8 mouse cellular contexts compared by ENCODE assay signal in the genomic region with DNA sequence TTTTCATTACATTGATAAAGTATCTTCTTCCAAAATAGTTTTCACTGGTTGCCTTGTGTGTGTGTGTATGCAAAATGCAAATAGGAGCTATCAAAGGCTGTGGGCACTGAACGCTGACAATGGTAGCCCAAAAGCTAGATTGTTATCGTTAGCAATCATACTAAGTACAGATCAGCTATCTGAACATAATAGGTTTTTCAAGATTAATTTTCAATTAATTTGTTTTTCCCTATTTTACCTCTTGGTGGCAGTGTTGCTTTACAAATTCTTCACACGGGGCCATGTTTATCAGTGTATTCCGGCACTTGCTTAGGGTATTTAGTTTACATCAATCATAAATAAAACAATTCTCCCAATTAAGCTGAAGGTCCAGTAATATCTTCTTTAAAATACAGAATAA. TPM values are rescaled to one million over a fixed set of nuclear protein-coding genes. Genes with fewer than 3 reads are reported as not detected.
DNase-seq lines count a peak whose midpoint lies in the region; ATAC-seq and TF ChIP-seq lines count a peak whose summit lies in the region.
"Had no signal": no experiment of that assay in that cellular context is flagged by ENCODE, and none has a peak within 500 bp of the region (broad histone marks: within the 10 kb centered on the region; RNA-seq: fewer than 3 reads in every experiment).

No protein-coding gene starts in this region.

- POLR2A ChIA-PET in Patski (lab: Charles Lee): no interaction called here

- no peaks in the 10 kb centered on the region for H3K9me3 ChIP-seq in forebrain, embryonic 13.5 days (replicated peaks)
- H3K9me3 ChIP-seq in kidney, embryonic 14.5 days (ENCODE audit: control insufficient read depth, low read length): no peaks in the 10 kb centered on the region
- H3K9me3 ChIP-seq: liver, embryonic 15.5 days had no signal

- no peak overlapping the region for H3K4me2 ChIP-seq in forebrain, embryonic 13.5 days
- no peak overlapping the region for H3K4me2 ChIP-seq in kidney, embryonic 14.5 days (replicated peaks; ENCODE audit: low read depth, low read length)
- H3K4me2 ChIP-seq: liver, embryonic 15.5 days had no signal

- ATAC-seq in Patski: no peak
- peak; percentile 65 for ATAC-seq in forebrain, embryonic 13.5 days
- no peak for ATAC-seq in kidney, embryonic 14.5 days (ENCODE audit: low FRiP score, low TSS enrichment)

- TF ChIP-seq CTCF in Patski (IDR thresholded peaks at IDR 0.05): peak; percentile 42

- H3K9ac ChIP-seq in forebrain, embryonic 13.5 days: no peak overlapping the region
- no peak overlapping the region for H3K9ac ChIP-seq in kidney, embryonic 14.5 days (ENCODE audit: low read depth, low read length)
- H3K9ac ChIP-seq: liver, embryonic 15.5 days had no signal

- DNase-seq in layer of hippocampus, adult 9-10 months (ENCODE audit: low spot score): peak; percentile 47
- no peak for DNase-seq in layer of hippocampus, adult 9-11 months
- no peak for DNase-seq in Patski (ENCODE audit: low read depth, low spot score)
- peak; percentile 19 for DNase-seq in naive thymus-derived CD4-positive, alpha-beta T cell, adult 2 months (ENCODE audit: low read depth)
- no peak for DNase-seq in right cerebral cortex, postnatal 14 days

- H3K36me3 ChIP-seq in forebrain, embryonic 13.5 days (ENCODE audit: poor library complexity, severe bottlenecking): no peaks in the 10 kb centered on the region
- H3K36me3 ChIP-seq in kidney, embryonic 14.5 days (ENCODE audit: control insufficient read depth, insufficient read depth, low read length): no peaks in the 10 kb centered on the region
- H3K36me3 ChIP-seq: liver, embryonic 15.5 days had no signal

- CTCF ChIA-PET in Patski (lab: Charles Lee): interaction anchor here (0.6 to 4.2 kb wide), 11 partner anchors 10 to 372 kb away, joined by 3 to 32 read pairs (median 6); no protein-coding TSS in a partner anchor

- H3K4me1 ChIP-seq in forebrain, embryonic 13.5 days: no peaks in the 10 kb centered on the region
- no peaks in the 10 kb centered on the region for H3K4me1 ChIP-seq in kidney, embryonic 14.5 days (ENCODE audit: control insufficient read depth, insufficient read depth, low read length)
- H3K4me1 ChIP-seq: liver, embryonic 15.5 days had no signal

- H3K4me3 ChIP-seq in forebrain, embryonic 13.5 days: no peak overlapping the region
- no peak overlapping the region for H3K4me3 ChIP-seq in kidney, embryonic 14.5 days (ENCODE audit: low read length)
- H3K4me3 ChIP-seq: liver, embryonic 15.5 days had no signal

- no peak overlapping the region for H3K27ac ChIP-seq in forebrain, embryonic 13.5 days
- no peak overlapping the region for H3K27ac ChIP-seq in kidney, embryonic 14.5 days (ENCODE audit: low read depth, low read length)
- H3K27ac ChIP-seq: liver, embryonic 15.5 days had no signal

- H3K27me3 ChIP-seq in Patski: peaks cover 68% of the 10 kb centered on the region
- H3K27me3 ChIP-seq in forebrain, embryonic 13.5 days: no peaks in the 10 kb centered on the region
- H3K27me3 ChIP-seq in kidney, embryonic 14.5 days (ENCODE audit: control insufficient read depth, insufficient read depth, low read length): no peaks in the 10 kb centered on the region
- H3K27me3 ChIP-seq: liver, embryonic 15.5 days had no signal

- in situ Hi-C loops in Patski (cut with MboI; ENCODE audit: low pct_unique_long_range_greater_than_20kb): loop anchor here (5.0 to 10.0 kb wide), 2 partner anchors 374 to 737 kb away; no protein-coding TSS in a partner anchor

- WGBS in forebrain, embryonic 13.5 days: 20% methylated on average over 4 of the region's 4 CpGs
- WGBS in kidney, embryonic 14.5 days: 26% methylated on average over 4 of the region's 4 CpGs

RNA-seq across cellular contexts. Expression of gene Ttn, which starts 11.7 kb away (rescaled TPM):
- polyA plus RNA-seq in Patski (2021): under 0.01 TPM
- 0.29 and 0.40 TPM in 2 replicates for polyA plus RNA-seq in forebrain, embryonic 13.5 days (2015; fragmentation: Nextera tagmentation; extraction: Ambion mirVana)
- 0.23 and 0.64 TPM in 2 replicates for polyA plus RNA-seq in kidney, embryonic 14.5 days (2014; fragmentation: Nextera tagmentation; extraction: Ambion mirVana)

Comparison
In these comparisons a context has a peak if more than half of its experiments do, and no peak if none do; other contexts are left out.
1. DNase-seq: peak in layer of hippocampus, adult 9-10 months (single experiment) and naive thymus-derived CD4-positive, alpha-beta T cell, adult 2 months (single experiment); none in layer of hippocampus, adult 9-11 months (single experiment), Patski (single experiment) and right cerebral cortex, postnatal 14 days (single experiment).